Mouse (Mus musculus) monocyte, adult 2 months (primary cell): ENCODE data around the gene Gm49337.

Experiments
- DNase-seq, 2 experiments: peaks; one replicate each; pipeline ENCODE4 v3.0.0; 2022; ENCODE audit warnings: low spot score in 2 of 2, low read depth in 1 of 2

Gene Gm49337

GRCm38 (mm10) chr4:116317575-116317974, 144.4 kb downstream of the Gm49337 start:
- no peak for DNase-seq

- DNase-seq: no peak
Observed at GRCm38 (mm10) chr4:116322127-116322526, 148.9 kb downstream of the Gm49337 start.

GRCm38 (mm10) chr4:116329256-116329655, 156.1 kb downstream of the Gm49337 start:
- no peak for DNase-seq

GRCm38 (mm10) chr4:116336294-116336693, 163.1 kb downstream of the Gm49337 start:
- DNase-seq: no peak

GRCm38 (mm10) chr4:116342119-116342518, 168.9 kb downstream of the Gm49337 start:
- DNase-seq: no peak
